Mouse (Mus musculus) right cerebral cortex, postnatal 14 days (tissue): ENCODE data around the gene Mapk8ip3.

Experiments
- DNase-seq: peaks from one replicate; pipeline ENCODE4 v3.0.0; 2022

Mapk8ip3 gene

GRCm38 (mm10) chr17:24844525-24844924 lies 92.3 kb downstream of the Mapk8ip3 start:
- DNase-seq, result no peak

GRCm38 (mm10) chr17:24842631-24843030 lies 94.1 kb downstream of the Mapk8ip3 start:
- DNase-seq, result no peak
